Mouse (Mus musculus) stomach, embryonic 14.5 days (tissue): Measurements from ENCODE around the gene Zbtb3. TPM values are rescaled to one million over a fixed set of nuclear protein-coding genes. Genes with fewer than 3 reads are reported as not detected.

Source experiments
- ATAC-seq: fragments of 200-750 bp; cut with Nextera tagmentation; 2 replicates; pipeline ENCODE4 v1.8.0; 2017; ENCODE audit warnings: low read depth, moderate TSS enrichment; ENCODE audit not compliant: insufficient number of reproducible peaks, insufficient read depth, low FRiP score
- H3K27ac ChIP-seq: fragments of 300-500 bp; sonication (generic); 2 replicates; pipeline ENCODE4 v1.5.1; 2014; ENCODE audit warnings: mild to moderate bottlenecking, low read length, moderate library complexity, mixed read lengths
- H3K27me3 ChIP-seq: fragments of 300-500 bp; sonication (generic); 2 replicates; pipeline ENCODE4 v1.6.1; 2014; ENCODE audit warnings: low read length, control low read depth, mixed read lengths; ENCODE audit not compliant: control insufficient read depth, insufficient read depth
- H3K36me3 ChIP-seq: fragments of 300-500 bp; sonication (generic); 2 replicates; pipeline ENCODE4 v1.6.1; 2014; ENCODE audit warnings: mild to moderate bottlenecking, control low read depth, low read length, moderate library complexity, mixed read lengths; ENCODE audit not compliant: control insufficient read depth, insufficient read depth
- H3K4me1 ChIP-seq: fragments of 300-500 bp; sonication (generic); 2 replicates; pipeline ENCODE4 v1.6.1; 2014; ENCODE audit warnings: low read length, control low read depth, mixed read lengths; ENCODE audit not compliant: control insufficient read depth, insufficient read depth
- H3K4me2 ChIP-seq: fragments of 300-500 bp; sonication (generic); replicated peaks from 2 replicates; pipeline ENCODE4 v1.6.1; 2014; ENCODE audit warnings: low read depth, low read length, control low read depth
- H3K4me3 ChIP-seq: fragments of 300-500 bp; sonication (generic); 2 replicates; pipeline ENCODE4 v1.5.1; 2014; ENCODE audit warnings: low read depth, low read length, control low read depth
- H3K9ac ChIP-seq: fragments of 300-500 bp; sonication (generic); replicated peaks from 2 replicates; pipeline ENCODE4 v1.6.1; 2014; ENCODE audit warnings: low read depth, mild to moderate bottlenecking, control low read depth, low read length, moderate library complexity, mixed read lengths
- H3K9me3 ChIP-seq: fragments of 300-500 bp; sonication (generic); 2 replicates; pipeline ENCODE4 v1.6.1; 2016; ENCODE audit warnings: low read depth, low read length, control low read depth; ENCODE audit not compliant: control insufficient read depth
- WGBS: fragments of 180-500 bp; shearing (Covaris S2); extraction: QIAGEN DNeasy Blood & Tissue Kit; methylation state at CpG from one replicate; pipeline ENCODE4 v1.1.7; 2014; 5-methylcytosine and 5-hydroxymethylcytosine counted together
- polyA plus RNA-seq: library from polyadenylated mRNA; unstranded; fragments of >200 nt; fragmentation: Nextera tagmentation; extraction: Ambion mirVana; gene quantifications from 2 replicates; pipeline ENCODE4 v1.2.1, GENCODE M21; 2014

Gene Zbtb3
- polyA plus RNA-seq, 1 experiment from 2014 or later: 5.2 TPM

DNA sequence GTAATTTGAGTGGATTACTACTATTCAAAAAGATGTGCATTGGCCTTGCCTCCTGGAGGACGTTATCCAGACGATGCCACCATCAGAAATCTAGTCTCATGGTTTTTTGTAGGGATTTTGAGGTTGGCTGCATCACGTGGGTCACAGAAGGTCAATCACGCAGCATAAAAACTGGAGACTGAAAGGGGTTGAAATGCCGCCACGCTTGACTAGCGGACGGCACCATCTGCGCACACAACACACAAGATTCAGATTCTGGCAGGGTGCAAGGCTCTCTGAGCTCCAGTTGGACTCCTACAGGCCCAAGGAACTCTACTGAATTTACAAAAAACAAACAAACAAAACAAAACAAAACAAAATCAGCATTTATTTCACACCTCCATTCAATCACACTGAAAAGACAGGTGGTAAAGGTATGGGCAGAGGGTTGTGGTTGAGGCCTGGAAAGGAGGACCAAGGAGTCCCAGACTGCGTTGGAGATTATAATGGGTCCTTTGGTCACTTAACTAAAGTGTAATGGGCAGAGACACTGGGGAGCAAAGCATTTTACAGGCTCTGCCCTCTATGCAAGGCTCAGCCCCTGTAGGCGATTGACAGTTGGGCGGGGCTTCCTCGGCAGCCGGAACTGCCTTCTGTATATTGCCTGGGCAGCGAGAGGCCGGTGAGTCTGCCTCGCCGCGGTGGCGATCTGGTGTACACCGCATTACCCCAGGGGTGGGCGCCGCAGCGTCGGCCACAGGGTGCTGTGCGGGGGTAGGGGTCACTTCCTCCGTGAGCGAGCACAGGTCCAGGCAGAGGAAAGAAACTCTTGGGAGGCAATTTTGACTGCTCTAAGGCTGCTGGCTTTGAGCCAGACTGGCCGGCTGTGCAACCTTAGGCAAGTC lies 37.8 kb downstream of the Zbtb3 start:
- Histone ChIP-seq H3K4me3 (peak overlapping the region; percentile 38), H3K9me3 (no peaks in the 10 kb centered on the region), H3K27me3 (no peaks in the 10 kb centered on the region), H3K4me2 (peak overlapping the region; percentile 83), H3K9ac (peak overlapping the region; percentile 46; the same call in 1 of the 2 replicates), H3K36me3 (peaks cover 8% of the 10 kb centered on the region), H3K27ac (0 out of 2 replicates have a peak overlapping the region, but pooled peaks have one; percentile 48), H3K4me1 (peaks cover 15% of the 10 kb centered on the region)
- WGBS: 24% methylated on average over 29 of the region's 29 CpGs
- peak; percentile 44 for ATAC-seq

DNA sequence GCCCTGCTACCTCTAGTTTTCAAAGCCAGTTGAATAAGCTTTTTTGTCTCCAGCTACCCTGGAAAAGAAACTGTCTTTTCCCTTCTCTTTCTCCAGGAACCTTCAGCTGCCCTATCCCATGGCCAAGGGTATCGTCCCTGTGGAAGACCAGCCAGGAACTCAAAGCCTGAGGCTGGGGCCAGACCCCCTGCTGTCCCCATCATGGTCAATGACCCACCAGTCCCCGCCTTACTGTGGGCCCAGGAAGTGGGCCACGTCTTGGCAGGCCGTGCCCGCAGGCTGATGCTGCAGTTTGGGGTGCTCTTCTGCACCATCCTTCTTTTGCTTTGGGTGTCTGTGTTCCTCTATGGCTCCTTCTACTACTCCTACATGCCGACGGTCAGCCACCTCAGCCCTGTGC lies 38.7 kb downstream of the Zbtb3 start:
- Histone ChIP-seq H3K27ac (no peak overlapping the region), H3K9me3 (no peaks in the 10 kb centered on the region), H3K36me3 (peaks cover 5% of the 10 kb centered on the region), H3K4me3 (peak overlapping the region; percentile 38; the same call in 1 of the 2 replicates), H3K27me3 (no peaks in the 10 kb centered on the region), H3K4me2 (peak overlapping the region; percentile 83), H3K9ac (no peak overlapping the region), H3K4me1 (peaks cover 15% of the 10 kb centered on the region)
- 90% methylated on average over 7 of the region's 7 CpGs for WGBS
- no peak for ATAC-seq

- Histone ChIP-seq H3K9ac (no peak overlapping the region), H3K4me1 (peaks cover 15% of the 10 kb centered on the region), H3K36me3 (peaks cover 12% of the 10 kb centered on the region), H3K9me3 (no peaks in the 10 kb centered on the region), H3K4me2 (no peak overlapping the region), H3K27me3 (no peaks in the 10 kb centered on the region), H3K4me3 (no peak overlapping the region), H3K27ac (no peak overlapping the region)
- 90% methylated on average over 6 of the region's 6 CpGs for WGBS
- ATAC-seq: no peak
Measured at GRCm38 (mm10) chr19:8842961-8843360, 40.6 kb downstream of the Zbtb3 start.

DNA sequence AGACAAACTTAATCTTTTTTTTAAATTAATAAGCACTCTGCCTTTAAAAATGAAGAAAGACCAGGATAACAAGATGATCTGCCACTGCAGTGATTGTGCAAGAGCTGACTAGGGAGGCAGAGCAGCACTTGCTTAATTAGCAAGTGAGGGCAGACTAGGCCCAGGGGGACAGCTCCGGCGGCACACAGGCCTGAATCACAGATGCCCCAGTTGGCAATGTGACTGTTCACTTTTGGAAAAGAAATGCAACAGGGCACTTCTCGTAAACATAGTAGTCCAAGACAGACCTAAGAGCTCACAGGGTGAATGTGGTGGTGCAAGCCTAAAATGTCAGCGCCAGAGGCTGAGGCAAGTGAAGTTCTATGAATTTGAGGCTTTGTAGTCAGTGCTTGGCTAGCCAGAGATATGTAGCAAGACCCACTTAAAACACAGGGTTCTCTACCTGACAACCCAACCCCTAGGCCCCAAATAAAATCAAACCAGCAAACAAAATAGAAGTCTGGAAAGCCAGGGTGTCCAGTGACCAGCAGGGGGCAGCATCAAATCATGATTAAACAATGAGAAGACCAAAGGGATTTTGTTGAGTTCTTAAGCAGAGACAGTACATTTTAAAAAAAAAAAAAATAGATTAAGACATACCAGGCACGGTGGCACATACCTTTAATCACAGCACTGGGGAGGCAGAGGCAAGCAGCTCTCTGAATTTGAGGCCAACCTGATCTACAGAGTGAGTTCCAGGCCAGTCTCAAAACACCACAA lies 42.2 kb downstream of the Zbtb3 start:
- no peaks in the 10 kb centered on the region for H3K27me3 ChIP-seq
- peaks cover 5% of the 10 kb centered on the region; the same call in 1 of the 2 replicates for H3K4me1 ChIP-seq
- no peak overlapping the region for H3K4me2 ChIP-seq
- H3K27ac ChIP-seq: no peak overlapping the region
- H3K4me3 ChIP-seq: no peak overlapping the region
- no peak for ATAC-seq
- 63% methylated on average over 5 of the region's 5 CpGs for WGBS
- H3K36me3 ChIP-seq: peaks cover 12% of the 10 kb centered on the region
- no peaks in the 10 kb centered on the region for H3K9me3 ChIP-seq
- no peak overlapping the region for H3K9ac ChIP-seq

DNA sequence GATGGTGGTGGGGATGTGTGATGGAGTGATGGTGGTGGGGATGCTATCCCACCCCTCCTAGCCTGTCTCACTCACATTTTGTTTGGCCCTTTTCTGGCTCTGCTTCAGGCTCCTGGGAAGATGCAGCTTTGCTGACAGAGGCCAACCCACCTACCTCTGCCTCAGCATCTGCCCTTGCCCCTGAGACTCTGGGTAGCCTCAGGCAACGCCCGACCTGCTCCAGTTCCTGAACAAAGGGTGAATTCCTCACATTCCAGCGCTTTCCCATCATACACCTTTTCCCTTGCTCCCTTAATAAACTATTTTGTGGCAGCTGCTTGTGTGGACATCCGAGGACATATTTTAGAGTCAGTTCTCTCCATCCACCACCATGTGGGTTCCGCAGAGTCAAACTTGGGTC lies 46.0 kb downstream of the Zbtb3 start:
- 75% methylated on average over 5 of the region's 5 CpGs for WGBS
- Histone ChIP-seq H3K9me3 (no peaks in the 10 kb centered on the region), H3K4me3 (no peak overlapping the region), H3K27me3 (no peaks in the 10 kb centered on the region), H3K27ac (no peak overlapping the region), H3K9ac (no peak overlapping the region), H3K4me2 (no peak overlapping the region), H3K36me3 (peaks cover 7% of the 10 kb centered on the region), H3K4me1 (no peaks in the 10 kb centered on the region)
- ATAC-seq: no peak

- Histone ChIP-seq H3K4me1 (no peaks in the 10 kb centered on the region), H3K36me3 (peaks cover 7% of the 10 kb centered on the region), H3K9me3 (no peaks in the 10 kb centered on the region), H3K4me3 (no peak within 1 kb of the TSS), H3K4me2 (no peak within 1 kb of the TSS), H3K9ac (no peak within 1 kb of the TSS), H3K27me3 (no peaks in the 10 kb centered on the region), H3K27ac (peak within 1 kb of the TSS; percentile 33; the same call in 1 of the 2 replicates)
- ATAC-seq: peak; percentile 72; the same call in 1 of the 2 replicates
- 19% methylated on average over 7 of the region's 7 CpGs for WGBS
Measured at GRCm38 (mm10) chr19:8850402-8850901, 48.1 kb downstream of the Zbtb3 start, which contains the start of gene Lrrn4cl. Gene Lrrn4cl (plus strand): TSS chr19:8850768.

- no peak overlapping the region for H3K4me2 ChIP-seq
- 42% methylated on average over 7 of the region's 7 CpGs for WGBS
- no peaks in the 10 kb centered on the region for H3K27me3 ChIP-seq
- peaks cover 7% of the 10 kb centered on the region for H3K36me3 ChIP-seq
- no peaks in the 10 kb centered on the region for H3K4me1 ChIP-seq
- no peaks in the 10 kb centered on the region for H3K9me3 ChIP-seq
- H3K9ac ChIP-seq: no peak overlapping the region
- no peak for ATAC-seq
- H3K4me3 ChIP-seq: no peak overlapping the region
- no peak overlapping the region for H3K27ac ChIP-seq
Measured at GRCm38 (mm10) chr19:8851639-8852038, 49.3 kb downstream of the Zbtb3 start.

- Histone ChIP-seq H3K4me3 (no peak overlapping the region), H3K9ac (no peak overlapping the region), H3K4me2 (no peak overlapping the region), H3K36me3 (peaks cover 5% of the 10 kb centered on the region), H3K27ac (no peak overlapping the region), H3K27me3 (no peaks in the 10 kb centered on the region), H3K4me1 (no peaks in the 10 kb centered on the region), H3K9me3 (no peaks in the 10 kb centered on the region)
- WGBS: 51% methylated on average over 10 of the region's 10 CpGs
- no peak for ATAC-seq
Measured at GRCm38 (mm10) chr19:8852236-8852928, 50.0 kb downstream of the Zbtb3 start.
